Mouse (Mus musculus): ENCODE measurements around the gene Afmid. TPM values are rescaled to one million over a fixed set of nuclear protein-coding genes. Genes with fewer than 3 reads are reported as not detected.
"Not testable (repeated sequence)": the region's sequence is repeated elsewhere in the genome, so short reads cannot be mapped to it uniquely, and the experiment has no call there.

Gene Afmid
- total RNA-seq, 2 experiments from 2014 or later = 8.7 to 10.1 TPM

DNA sequence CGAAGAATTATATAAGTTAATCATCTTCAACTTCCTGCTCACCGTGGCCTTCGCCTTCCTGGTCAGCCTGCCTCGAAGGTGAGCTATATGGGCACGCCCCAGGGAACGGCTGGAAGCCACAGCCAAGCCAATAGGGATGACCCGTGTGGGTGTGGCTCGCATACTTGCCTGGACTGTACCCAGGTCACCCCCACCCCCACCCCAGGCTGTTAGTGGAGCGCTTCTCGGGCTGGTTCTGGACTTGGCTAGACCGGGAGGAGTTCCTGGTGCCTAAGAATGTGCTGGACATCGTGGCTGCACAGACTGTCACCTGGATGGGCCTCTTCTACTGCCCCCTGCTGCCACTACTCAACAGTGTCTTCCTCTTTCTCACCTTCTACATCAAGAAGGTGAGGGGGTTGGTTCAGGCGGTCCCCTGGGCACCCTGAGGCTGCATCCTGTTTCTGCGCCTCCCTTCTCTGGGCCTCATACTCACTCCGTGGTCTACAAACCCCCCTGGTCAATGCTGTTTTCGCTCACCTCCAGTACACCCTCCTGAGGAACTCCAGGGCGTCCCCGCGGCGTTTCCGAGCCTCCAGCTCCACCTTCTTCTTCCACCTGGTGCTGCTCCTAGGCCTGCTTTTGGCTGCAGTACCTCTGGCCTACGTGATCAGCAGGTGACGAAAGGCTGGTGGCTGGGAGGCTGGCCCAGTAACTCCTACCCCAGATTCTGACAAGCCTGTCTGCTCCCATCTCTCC, 34.9 kb upstream of the Afmid start:
- DNase-seq (ENCODE audit: extremely low spot score in 1 of 2, low spot score in 2 of 2) = no peak
- intact Hi-C loops (cut with DNase I) = no loop called here

DNA sequence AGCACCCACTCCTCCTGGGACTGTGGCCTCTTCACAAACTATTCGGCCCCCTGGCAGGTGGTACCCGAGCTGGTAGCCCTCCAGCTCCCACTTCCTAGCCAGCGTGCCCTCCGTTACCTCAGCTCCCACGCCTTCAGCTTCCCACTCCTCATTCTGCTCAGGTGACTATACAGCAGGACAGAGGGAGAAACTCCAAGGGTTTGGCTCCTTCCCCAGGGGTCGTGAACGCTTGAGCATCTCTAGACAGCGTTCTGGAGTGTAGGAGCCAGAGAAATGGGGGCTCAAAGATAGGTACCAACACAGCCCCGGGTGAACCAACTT, 34.3 kb upstream of the Afmid start:
- no peak for DNase-seq (ENCODE audit: extremely low spot score in 1 of 2, low spot score in 2 of 2)
- intact Hi-C loops (cut with DNase I) = no loop called here

DNA sequence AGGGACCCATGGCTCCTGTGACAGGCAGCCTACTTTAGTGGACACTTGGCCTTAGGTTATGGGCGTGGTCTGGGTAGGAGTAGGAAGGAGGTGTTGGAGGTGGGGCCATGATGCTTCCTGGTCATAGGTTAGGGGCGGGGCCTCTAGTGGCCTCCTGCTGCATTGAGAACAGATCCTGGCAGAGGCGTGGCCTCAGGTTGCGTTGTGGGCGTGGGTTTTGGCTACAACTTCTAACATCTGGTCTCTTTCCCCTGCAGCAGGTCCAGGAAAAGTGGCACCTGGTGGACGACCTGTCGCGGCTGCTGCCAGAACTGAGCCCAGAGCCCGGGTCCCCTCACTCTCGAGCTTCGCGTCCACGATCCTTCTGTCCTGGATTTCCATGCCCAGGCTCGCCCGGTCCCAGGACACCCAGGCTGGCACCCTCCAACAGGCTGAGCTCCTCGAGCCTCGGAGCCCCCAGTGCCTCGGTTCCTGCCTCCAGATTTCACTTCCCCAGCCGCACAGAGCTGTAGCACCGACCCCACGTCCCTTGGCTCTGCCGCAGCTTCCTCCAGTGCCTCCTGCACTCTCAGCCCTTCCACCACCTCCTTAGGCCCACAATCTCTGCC, 33.3 kb upstream of the Afmid start:
- intact Hi-C loops (cut with DNase I) = no loop called here
- peak in 1 of 2 experiments; percentile 51 for DNase-seq (ENCODE audit: extremely low spot score in 1 of 2, low spot score in 2 of 2)

DNA sequence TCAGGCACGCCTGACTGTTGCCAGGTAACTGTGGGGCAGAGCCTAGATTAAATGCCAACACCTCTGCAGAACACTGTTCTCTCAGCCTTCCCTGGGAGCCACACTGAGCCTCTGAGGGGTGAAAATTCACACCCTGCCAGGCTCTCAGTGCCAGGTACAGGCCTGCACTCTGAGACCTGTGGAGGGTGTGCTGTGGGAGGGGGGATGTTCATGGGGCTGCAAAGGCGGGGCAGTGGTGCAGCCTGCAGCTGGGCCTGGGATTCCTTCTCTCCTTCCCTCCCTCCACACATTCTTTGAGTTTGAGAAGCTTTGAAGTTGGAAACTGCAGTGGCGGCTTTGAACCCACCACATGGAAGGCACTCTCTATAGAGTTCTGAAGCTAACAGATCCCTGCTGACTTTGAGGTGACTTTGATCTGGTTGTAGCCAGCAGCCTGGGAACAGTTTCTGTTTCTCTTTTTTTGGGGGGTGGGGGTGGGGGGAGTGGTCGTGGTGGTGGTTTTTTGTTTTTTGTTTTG, 31.6 kb upstream of the Afmid start:
- no peak for DNase-seq (ENCODE audit: extremely low spot score in 1 of 2, low spot score in 2 of 2)
- intact Hi-C loops (cut with DNase I) = no loop called here

DNA sequence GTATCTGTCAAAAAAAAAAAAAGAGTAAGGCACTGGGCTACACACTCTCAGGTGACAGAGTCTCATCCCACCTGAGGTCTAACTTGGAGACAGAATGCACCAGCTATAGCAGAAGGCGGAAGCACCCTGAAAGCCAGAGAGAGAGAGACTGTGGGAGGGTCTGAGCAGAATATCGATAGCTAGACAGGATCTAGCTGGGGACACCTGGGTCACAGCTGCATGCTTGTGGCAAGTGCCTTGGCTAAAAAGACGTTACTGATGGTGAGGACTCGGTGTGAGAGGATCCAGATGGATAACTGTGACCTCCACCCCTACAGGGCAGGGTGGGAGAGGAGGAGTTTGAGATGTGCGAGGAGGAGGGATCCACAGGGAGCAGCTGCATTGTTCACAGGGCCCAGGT, 28.8 kb upstream of the Afmid start:
- intact Hi-C loops (cut with DNase I) = no loop called here
- no peak for DNase-seq (ENCODE audit: extremely low spot score in 1 of 2, low spot score in 2 of 2)

DNA sequence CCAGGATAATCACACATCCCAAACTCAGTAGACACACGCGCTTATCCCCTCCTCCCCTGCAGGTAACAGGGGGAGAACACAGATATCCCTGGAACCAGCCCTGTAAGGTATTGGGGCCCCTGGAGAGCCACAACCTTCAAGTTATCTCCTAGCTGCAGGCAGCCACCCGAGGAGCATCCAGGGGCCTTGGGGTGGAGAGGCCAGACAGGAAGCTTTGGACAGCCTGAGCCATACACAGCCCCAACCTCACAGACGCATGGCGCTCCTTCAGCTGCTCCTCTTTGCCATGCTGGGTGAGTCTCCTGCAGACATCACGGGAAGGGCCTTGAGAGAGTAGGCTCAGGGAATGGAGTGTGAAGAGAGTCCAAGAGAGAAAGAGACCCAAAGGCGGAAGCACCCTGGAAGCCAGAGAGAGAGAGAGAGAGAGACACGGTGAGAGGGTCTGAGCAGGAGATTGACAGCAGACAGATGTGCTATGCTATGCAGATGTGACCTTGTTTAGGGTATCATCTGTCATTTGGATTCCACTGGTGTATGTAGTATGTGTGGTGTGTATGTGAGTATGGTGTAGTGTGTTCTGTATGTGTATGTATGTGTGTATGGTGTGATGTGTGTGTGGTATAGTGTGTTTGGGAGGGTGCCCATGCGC, 28.1 kb upstream of the Afmid start, which contains the start of gene 6030468B19Rik:
Gene 6030468B19Rik (plus strand): TSS at position 150 of the 649 bp plus-strand sequence.
- no peak for DNase-seq (ENCODE audit: extremely low spot score in 1 of 2, low spot score in 2 of 2)
- intact Hi-C loops (cut with DNase I) = no loop called here

DNA sequence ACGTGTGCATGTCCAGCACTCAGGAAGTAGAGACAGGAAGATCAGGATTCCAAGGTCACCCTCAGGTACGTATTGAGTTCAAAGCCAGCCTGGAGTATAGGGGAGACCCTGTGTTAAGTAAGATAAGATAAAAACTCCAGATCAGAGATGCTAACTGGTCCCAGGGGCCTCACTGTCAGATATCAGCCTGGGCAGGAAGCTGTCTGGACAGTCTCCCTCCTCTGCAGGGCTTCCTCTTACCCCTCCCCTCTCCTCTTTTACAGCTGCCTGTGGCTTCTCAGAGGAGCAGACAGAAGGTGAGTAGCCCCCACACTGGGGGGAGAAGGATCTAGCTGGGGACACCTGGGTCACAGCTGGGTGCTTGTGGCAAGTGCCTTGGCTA, 27.6 kb upstream of the Afmid start:
- intact Hi-C loops (cut with DNase I) = no loop called here
- no peak for DNase-seq (ENCODE audit: extremely low spot score in 1 of 2, low spot score in 2 of 2)

DNA sequence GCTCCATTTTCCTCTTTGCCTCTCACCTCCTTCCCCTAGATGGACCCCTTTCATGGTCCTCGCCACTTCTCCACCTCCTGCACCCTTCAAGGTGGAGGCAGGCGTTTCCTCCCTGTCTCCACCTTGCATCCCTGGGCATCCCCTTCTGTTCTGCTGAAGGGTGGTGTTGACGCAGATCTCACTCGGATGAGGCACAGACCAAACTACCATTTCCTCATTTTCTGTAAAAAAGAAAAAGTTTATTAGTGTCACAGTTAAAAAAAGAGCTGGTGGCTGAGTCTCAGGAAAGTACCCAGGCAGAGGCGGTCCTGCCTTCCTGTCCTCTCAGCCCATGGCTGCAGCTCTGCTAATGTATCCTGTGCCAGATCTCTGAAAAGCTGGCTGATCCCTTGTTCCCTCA, 26.6 kb upstream of the Afmid start:
- intact Hi-C loops (cut with DNase I) = no loop called here
- no peak for DNase-seq (ENCODE audit: extremely low spot score in 1 of 2, low spot score in 2 of 2)

DNA sequence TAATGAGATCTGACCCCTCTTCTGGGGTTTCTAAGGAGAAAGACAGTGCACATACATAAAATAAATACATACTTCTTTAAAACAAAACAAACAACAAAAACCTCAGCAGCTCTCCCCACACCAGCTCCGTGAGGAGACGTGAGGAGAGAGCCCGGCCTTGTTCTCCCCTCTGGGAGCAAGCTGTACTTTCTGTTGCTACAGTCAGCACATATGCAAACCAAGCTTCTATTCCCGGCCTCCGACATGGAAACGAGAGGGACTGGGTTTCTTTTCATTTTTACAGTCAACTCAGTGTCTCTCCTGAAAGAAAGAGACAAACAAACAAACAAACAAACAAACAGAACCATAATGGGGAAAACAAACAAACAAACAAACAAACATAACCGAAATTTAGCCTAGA, 25.7 kb upstream of the Afmid start:
- no peak for DNase-seq (ENCODE audit: extremely low spot score in 1 of 2, low spot score in 2 of 2)
- intact Hi-C loops (cut with DNase I) = no loop called here

DNA sequence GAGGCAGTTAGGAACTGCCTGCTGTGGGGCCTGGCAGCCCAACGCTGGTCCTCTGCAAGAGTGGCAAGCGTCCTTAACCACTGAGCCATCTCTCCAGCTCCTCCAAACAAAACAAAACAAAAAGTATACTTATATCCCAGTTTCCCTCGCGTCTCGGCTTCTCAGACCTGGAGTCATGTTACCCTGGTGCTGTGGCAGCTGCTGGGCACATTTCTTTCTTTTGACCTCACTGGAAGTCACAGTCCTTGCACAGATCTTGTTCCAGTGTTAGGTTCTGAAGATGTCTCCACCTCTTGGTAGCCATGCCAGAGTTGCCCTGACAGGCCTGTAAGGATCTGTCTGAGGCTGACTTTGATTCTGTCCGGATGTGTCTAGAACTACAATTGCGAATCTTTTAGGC, 24.1 kb upstream of the Afmid start:
- DNase-seq (ENCODE audit: extremely low spot score in 1 of 2, low spot score in 2 of 2) = no peak
- intact Hi-C loops (cut with DNase I) = no loop called here

DNA sequence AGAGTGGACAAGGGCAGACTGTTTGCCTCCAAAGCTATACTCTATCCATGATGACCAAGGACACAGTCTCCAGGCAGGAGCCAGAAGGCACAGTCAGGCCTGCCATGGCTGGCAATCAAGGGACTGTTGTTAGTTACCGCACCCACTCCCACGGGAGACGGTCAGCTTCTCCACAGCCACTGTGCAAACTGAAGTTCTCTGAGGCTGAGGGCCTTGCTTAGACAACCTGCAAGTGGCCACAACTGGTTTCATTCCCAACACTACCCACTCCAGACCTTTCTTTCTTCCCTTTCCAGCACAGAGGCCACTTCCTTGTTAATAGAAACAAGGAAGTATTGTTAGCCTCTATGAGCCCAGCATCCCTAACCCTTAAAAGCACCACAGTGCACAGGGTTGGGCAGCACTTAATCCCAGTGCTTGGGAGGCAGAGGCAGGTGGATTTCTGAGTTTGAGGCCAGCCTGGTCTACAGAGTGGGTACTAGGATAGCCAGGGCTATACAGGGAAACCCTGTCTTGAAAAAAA, 22.5 kb upstream of the Afmid start:
- DNase-seq (ENCODE audit: extremely low spot score in 1 of 2, low spot score in 2 of 2) = no peak
- intact Hi-C loops (cut with DNase I) = no loop called here

DNA sequence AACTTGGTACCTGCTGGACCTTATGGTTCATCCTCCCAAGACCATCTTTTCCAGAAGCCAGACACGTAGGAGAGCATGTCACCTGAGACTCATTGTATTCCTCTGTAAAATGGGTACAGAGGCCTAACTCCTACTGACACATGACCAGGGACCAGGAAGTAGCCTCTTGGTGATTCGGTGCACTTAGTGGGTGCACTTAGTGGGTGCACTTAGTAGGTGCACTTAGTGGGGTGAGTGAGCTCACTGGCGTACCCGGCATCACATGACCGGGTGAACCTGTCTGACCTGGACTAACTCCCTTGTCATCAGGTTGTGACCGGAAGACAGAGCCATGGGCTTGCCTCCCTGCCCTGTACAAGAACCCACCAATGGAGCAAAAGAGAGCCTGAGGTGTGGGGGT, 18.9 kb upstream of the Afmid start:
- intact Hi-C loops (cut with DNase I) = no loop called here
- no peak for DNase-seq (ENCODE audit: extremely low spot score in 1 of 2, low spot score in 2 of 2)

DNA sequence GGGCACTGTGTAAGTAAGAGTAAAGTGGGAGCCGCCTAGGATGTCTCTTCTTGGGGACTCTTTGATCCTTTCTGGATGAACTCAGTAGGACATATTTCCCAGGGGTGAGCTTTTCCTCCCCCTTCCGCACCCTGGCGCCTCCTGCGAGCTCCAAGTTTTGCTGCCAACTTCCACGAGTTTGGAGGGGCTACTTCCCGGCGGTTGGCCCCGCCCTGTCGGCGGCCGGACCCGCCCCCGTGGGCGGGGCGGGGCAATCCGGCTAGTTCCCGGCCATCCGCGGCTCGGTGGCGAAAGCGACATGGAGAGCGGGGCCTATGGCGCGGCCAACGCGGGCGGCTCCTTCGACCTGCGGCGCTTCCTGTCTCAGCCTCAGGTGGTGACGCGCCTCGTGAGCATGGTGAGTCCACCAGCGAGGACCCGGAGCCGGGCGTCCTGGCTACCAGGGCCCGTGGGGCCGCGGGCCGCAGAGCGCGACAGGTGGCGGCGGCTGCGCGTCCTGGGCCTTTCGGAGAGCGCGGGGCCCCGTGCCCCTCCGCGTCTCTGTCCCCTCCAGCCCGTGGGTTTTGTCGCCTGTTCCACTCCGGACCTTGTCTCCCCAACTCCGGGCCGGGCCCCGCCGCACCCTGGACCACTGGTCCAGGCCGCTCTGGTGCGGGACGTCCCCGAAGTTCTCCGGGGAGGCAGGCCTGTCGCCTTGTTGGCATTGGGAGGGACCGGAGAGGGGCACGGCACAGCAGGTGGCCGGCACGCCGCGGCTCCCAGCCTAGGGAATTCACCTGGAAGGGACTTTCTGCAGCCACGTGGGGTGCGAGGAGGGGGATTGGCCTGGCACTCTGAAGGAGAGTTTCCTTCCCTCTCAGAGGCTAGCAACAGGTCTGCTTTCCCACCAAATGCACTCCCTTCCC, 16.1 kb upstream of the Afmid start, which contains the start of the genes Gm20708 and Syngr2:
Gene Gm20708 (plus strand): TSS at position 262 of the 905 bp plus-strand sequence.
Gene Syngr2 (plus strand): TSS at position 262 of the 905 bp plus-strand sequence.
- intact Hi-C loops (cut with DNase I) = no loop called here
- peak in 1 of 2 experiments; percentile 83 for DNase-seq (ENCODE audit: extremely low spot score in 1 of 2, low spot score in 2 of 2)

DNA sequence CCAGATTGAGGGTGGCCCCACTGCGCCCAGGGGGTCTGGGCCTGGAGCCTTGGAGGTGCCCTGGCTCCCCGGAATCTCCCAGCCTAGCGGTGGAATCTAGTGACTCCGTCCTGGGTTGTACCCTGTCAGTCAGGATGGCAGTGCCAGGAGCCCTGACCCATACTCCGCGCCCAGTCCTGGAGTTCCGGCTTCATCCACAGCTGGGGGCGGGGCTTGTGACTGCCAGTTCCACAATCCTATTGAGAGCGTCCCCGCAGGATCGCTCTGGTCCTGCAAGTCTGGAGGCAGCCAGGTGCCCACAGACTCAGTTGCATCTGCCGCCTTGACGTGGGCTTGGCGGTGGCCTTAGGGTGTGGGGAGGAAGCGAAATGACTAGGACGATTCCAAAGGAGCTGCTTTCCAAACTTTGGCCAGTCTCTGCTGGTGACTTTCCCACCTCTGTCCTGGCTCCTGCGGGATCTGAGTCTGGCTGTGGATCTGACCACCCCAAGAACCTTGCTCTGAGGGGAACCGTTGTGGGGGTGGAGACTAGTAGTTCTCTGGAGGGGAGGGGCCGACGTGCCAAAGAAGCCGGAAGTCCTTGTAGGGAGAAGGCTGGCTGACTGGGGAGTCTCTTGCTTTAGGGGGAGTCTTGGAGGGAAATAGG, 15.2 kb upstream of the Afmid start:
- intact Hi-C loops (cut with DNase I) = no loop called here
- peak in 1 of 2 experiments; percentile 92 for DNase-seq (ENCODE audit: extremely low spot score in 1 of 2, low spot score in 2 of 2)

DNA sequence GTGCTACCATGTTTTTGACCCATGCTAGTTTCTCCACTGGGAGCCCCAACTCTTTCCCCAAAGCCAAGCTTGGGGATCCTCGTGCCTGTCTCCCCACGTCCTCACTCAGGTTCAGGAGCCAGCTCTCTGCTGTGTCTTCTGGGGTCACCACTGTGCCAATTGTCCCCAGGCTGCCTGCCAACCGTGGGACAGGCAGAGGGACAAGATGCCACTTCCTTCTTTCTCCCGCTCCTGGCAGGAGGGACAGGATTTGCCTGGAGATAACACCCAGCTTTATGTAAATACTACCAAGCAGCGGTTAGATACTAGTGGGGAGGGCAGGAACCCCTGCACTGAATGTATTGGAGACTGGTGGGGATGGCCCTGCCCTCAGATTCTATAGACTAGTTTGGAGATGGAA, 11.9 kb upstream of the Afmid start:
- intact Hi-C loops (cut with DNase I) = no loop called here
- no peak for DNase-seq (ENCODE audit: extremely low spot score in 1 of 2, low spot score in 2 of 2)

DNA sequence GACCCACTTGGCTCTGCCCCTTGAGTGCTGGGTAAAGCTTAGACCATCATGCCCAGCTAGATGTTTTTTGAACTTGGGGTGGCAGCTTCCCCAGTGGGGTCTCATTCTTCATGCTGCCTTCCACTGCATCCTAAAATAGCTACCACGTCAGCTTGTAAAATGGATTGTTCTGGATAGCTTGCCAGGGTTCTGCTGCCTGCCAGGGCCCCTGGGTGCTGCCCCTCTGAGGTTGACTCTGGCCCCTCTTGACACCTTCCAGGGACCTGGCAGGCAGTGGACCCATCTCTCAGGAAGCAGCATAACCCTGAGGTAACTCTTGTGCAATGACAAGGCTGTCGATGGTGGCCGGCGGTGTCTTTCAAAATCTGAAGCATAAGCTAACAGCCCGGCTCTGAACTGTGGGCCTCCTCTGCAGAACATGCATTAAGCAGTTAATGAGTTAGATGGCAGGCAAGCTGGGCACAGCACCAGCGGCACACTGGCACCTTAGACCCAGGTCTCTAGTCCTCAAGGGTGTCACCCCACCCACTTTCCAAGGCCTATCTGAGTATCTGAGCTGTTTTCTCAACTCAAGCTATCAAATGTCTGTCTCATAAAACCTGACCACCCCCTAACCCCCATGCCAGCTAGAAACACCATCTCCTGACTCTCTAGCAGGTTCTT, 10.9 kb upstream of the Afmid start:
- intact Hi-C loops (cut with DNase I) = no loop called here
- no peak for DNase-seq (ENCODE audit: extremely low spot score in 1 of 2, low spot score in 2 of 2)

DNA sequence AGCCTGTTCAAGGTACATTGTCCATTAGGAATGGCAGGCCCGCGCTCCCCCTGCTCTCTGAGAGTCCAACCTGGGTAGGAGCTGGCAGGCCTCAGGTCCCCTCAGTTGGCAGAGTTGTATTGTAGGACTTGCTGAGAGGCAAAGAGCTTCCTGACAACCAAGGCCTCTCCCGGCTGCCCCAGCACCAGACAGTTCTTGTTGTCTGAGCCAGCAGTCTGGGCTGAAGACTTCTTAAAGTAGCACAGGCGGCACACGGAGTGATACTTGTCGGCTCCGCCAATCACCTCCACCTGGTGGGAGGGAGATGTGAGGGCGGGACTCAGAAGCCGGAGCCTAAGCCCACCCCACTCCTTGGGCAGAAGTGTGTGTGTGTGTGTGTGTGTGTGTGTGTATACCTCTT, 9.9 kb upstream of the Afmid start:
- DNase-seq (ENCODE audit: extremely low spot score in 1 of 2, low spot score in 2 of 2); intact Hi-C loops (cut with DNase I): not testable (repeated sequence)
